Mouse (Mus musculus) C2C12 (cell line): ENCODE data around the gene Itga11. TPM values are rescaled to one million over a fixed set of nuclear protein-coding genes. Genes with fewer than 3 reads are reported as not detected.

Source experiments
- H3K27me3 ChIP-seq: one replicate; pipeline ENCODE4 v1.6.1; 2011; ENCODE audit not compliant: control insufficient read depth, insufficient read depth, insufficient read length
- H3K36me3 ChIP-seq: one replicate; pipeline ENCODE4 v1.6.1; 2011; ENCODE audit not compliant: control insufficient read depth, insufficient read depth
- H3K4me3 ChIP-seq: one replicate; pipeline ENCODE4 v1.5.1; 2011; ENCODE audit warnings: mild to moderate bottlenecking, control low read depth; ENCODE audit not compliant: poor library complexity, insufficient read depth, severe bottlenecking
- H3K79me2 ChIP-seq: one replicate; pipeline ENCODE4 v1.6.1; 2011; ENCODE audit not compliant: control insufficient read depth, insufficient read depth
- H3K79me3 ChIP-seq: one replicate; pipeline ENCODE4 v1.6.1; 2011; ENCODE audit warnings: low read depth, control low read depth
- H3ac ChIP-seq: one replicate; pipeline ENCODE3; 2011; ENCODE audit warnings: low read depth; ENCODE audit not compliant: control insufficient read depth, insufficient read length
- CEBPB ChIP-seq: IDR thresholded peaks from one replicate; pipeline ENCODE4 v1.6.1; 2011; ENCODE audit warnings: low read depth, mild to moderate bottlenecking, control low read depth, moderate library complexity
- CTCF ChIP-seq: IDR thresholded peaks from one replicate; pipeline ENCODE4 v1.5.1; 2011; ENCODE audit not compliant: control insufficient read depth, insufficient read depth, insufficient read length
- FOSL1 ChIP-seq: IDR thresholded peaks from one replicate; pipeline ENCODE4 v1.8.0; 2011; ENCODE audit warnings: mild to moderate bottlenecking, low read length; ENCODE audit not compliant: poor library complexity, insufficient read depth, severe bottlenecking
- MAX ChIP-seq: IDR thresholded peaks from one replicate; pipeline ENCODE4 v1.6.1; 2011; ENCODE audit warnings: mild to moderate bottlenecking, control low read depth
- MYOD1 ChIP-seq: IDR thresholded peaks from one replicate; pipeline ENCODE4 v1.6.1; 2011; ENCODE audit warnings: low read depth; ENCODE audit not compliant: control insufficient read depth, insufficient read length
- MYOG ChIP-seq: IDR thresholded peaks from one replicate; pipeline ENCODE4 v1.6.1; 2011; ENCODE audit not compliant: control insufficient read depth, insufficient read length; ENCODE audit errors: extremely low read depth
- USF1 ChIP-seq: IDR thresholded peaks from one replicate; pipeline ENCODE4 v1.6.1; 2011; ENCODE audit warnings: low read depth, mild to moderate bottlenecking, control low read depth, moderate library complexity
- polyA plus RNA-seq: library from polyadenylated mRNA; unstranded; fragments of >200 nt; fragmentation: generic; extraction: Trizol; gene quantifications from one replicate; pipeline ENCODE4 v1.2.1, GENCODE M21; 2012; ENCODE audit warnings: missing spikeins

Gene Itga11
- polyA plus RNA-seq, 1 experiment: 0.14 TPM

DNA sequence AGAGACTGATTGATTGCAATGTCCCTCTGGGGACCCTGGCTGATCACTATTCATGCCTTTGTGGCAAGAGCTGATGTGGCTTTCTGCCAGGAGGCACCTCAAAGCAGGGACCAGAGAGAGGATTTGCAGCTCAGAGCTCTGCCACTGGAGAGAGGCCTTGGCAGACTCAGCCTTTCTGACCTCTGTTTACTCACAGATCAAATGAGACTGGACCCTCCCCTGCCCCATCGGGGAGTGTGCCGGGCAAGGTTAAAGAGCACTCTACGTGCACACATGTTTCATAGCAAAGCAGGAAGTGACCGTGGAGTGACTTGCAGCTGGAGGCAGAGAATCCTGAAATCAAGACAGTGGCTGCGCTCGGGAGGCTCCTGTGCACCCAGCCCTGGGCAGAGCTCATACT is 30.2 kb downstream of the Itga11 start:
- Histone ChIP-seq H3K4me3 (no peak overlapping the region), H3ac (no peak overlapping the region), H3K27me3 (no peaks in the 10 kb centered on the region), H3K79me3 (no peaks in the 10 kb centered on the region), H3K79me2 (no peaks in the 10 kb centered on the region), H3K36me3 (no peaks in the 10 kb centered on the region)
- no peak for TF ChIP-seq CTCF
- no peak for TF ChIP-seq FOSL1
- TF ChIP-seq MYOD1: no peak
- TF ChIP-seq MYOG: no peak
- TF ChIP-seq CEBPB: no peak
- TF ChIP-seq USF1: no peak
- TF ChIP-seq MAX: no peak

DNA sequence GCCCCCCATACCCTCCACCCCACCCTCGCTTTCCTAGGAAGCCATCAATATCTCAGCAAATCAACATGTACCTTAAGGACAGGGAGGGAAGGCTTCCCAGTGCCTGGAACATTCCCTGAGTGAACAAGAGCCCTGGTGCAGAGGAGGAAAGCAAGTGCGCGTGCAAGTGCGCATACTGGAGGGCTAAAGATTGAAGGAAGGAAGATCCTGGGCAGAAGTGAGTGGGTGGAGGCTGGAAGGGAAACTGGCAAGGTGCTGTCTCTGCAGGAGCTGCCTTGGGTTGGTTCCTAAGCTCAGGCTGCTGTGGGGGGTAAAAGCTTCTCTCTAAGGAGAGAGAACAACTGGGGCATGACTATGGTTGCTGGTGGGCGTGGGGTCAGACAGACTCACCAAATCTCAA is 32.4 kb downstream of the Itga11 start:
- H3K79me2 ChIP-seq: no peaks in the 10 kb centered on the region
- no peaks in the 10 kb centered on the region for H3K27me3 ChIP-seq
- H3K36me3 ChIP-seq: no peaks in the 10 kb centered on the region
- H3K4me3 ChIP-seq: no peak overlapping the region
- H3K79me3 ChIP-seq: no peaks in the 10 kb centered on the region
- TF ChIP-seq MYOG (no peak), MAX (no peak), MYOD1 (no peak), CEBPB (no peak), FOSL1 (no peak), USF1 (no peak), CTCF (no peak)
- H3ac ChIP-seq: no peak overlapping the region

- no peak overlapping the region for H3ac ChIP-seq
- H3K36me3 ChIP-seq: no peaks in the 10 kb centered on the region
- H3K79me2 ChIP-seq: no peaks in the 10 kb centered on the region
- no peak overlapping the region for H3K4me3 ChIP-seq
- no peaks in the 10 kb centered on the region for H3K79me3 ChIP-seq
- H3K27me3 ChIP-seq: no peaks in the 10 kb centered on the region
- TF ChIP-seq CTCF (no peak), MAX (no peak), USF1 (no peak), FOSL1 (no peak), MYOG (no peak), MYOD1 (no peak), CEBPB (no peak)
Observed at GRCm38 (mm10) chr9:62712374-62712773, 34.7 kb downstream of the Itga11 start.

- H3ac ChIP-seq: no peak overlapping the region
- H3K79me2 ChIP-seq: no peaks in the 10 kb centered on the region
- H3K36me3 ChIP-seq: no peaks in the 10 kb centered on the region
- H3K79me3 ChIP-seq: no peaks in the 10 kb centered on the region
- no peak overlapping the region for H3K4me3 ChIP-seq
- no peaks in the 10 kb centered on the region for H3K27me3 ChIP-seq
- TF ChIP-seq FOSL1: no peak
- TF ChIP-seq MYOG: no peak
- TF ChIP-seq MYOD1: no peak
- no peak for TF ChIP-seq CTCF
- TF ChIP-seq MAX: no peak
- TF ChIP-seq USF1: no peak
- TF ChIP-seq CEBPB: no peak
Observed at GRCm38 (mm10) chr9:62713040-62713439, 35.4 kb downstream of the Itga11 start.

GRCm38 (mm10) chr9:62714336-62714735 is 36.7 kb downstream of the Itga11 start:
- no peaks in the 10 kb centered on the region for H3K79me3 ChIP-seq
- TF ChIP-seq MYOG (no peak), USF1 (no peak), CEBPB (no peak), CTCF (no peak), MYOD1 (no peak), MAX (no peak), FOSL1 (no peak)
- no peak overlapping the region for H3ac ChIP-seq
- no peaks in the 10 kb centered on the region for H3K79me2 ChIP-seq
- no peaks in the 10 kb centered on the region for H3K36me3 ChIP-seq
- H3K4me3 ChIP-seq: no peak overlapping the region
- H3K27me3 ChIP-seq: no peaks in the 10 kb centered on the region

DNA sequence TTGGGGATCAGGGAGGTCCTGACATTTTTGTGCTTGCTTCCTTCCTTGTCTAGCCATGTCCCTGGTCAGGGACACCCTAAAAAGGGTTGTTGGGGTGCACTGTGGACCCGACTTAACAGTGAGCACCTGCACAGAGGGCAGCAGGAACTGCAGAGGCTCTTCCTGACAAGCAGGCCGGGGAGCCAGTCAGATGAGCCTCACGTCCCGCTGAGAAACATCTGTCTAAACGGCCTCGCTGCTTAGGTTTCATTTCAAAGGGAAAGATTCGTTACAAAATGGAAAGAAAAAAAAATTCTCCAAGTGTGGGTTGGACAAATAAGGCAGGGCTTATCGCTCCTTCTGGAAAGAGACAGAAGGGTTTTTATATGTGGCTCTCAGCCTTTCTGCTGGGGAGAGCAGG is 40.4 kb downstream of the Itga11 start:
- H3ac ChIP-seq: no peak overlapping the region
- no peaks in the 10 kb centered on the region for H3K27me3 ChIP-seq
- H3K79me3 ChIP-seq: no peaks in the 10 kb centered on the region
- no peak overlapping the region for H3K4me3 ChIP-seq
- no peaks in the 10 kb centered on the region for H3K79me2 ChIP-seq
- H3K36me3 ChIP-seq: no peaks in the 10 kb centered on the region
- TF ChIP-seq CTCF: no peak
- no peak for TF ChIP-seq MYOG
- no peak for TF ChIP-seq USF1
- no peak for TF ChIP-seq MAX
- TF ChIP-seq MYOD1: no peak
- TF ChIP-seq FOSL1: no peak
- no peak for TF ChIP-seq CEBPB
